Mouse (Mus musculus): ENCODE measurements around the gene Arhgef19. TPM values are rescaled to one million over a fixed set of nuclear protein-coding genes. Genes with fewer than 3 reads are reported as not detected.

Arhgef19 gene
- total RNA-seq, 2 experiments from 2014 or later, result not detected

GRCm38 (mm10) chr4:141281578-141281977 lies 42.3 kb downstream of the Arhgef19 start:
- ATAC-seq (replicated peaks; ENCODE audit: poor library complexity, severe bottlenecking), result peak; percentile 67

- no peak for ATAC-seq (replicated peaks; ENCODE audit: poor library complexity, severe bottlenecking)
Measured at GRCm38 (mm10) chr4:141282087-141282486, 42.8 kb downstream of the Arhgef19 start.

- ATAC-seq (replicated peaks; ENCODE audit: poor library complexity, severe bottlenecking), result no peak
Measured at GRCm38 (mm10) chr4:141282623-141283022, 43.3 kb downstream of the Arhgef19 start.

- ATAC-seq (replicated peaks; ENCODE audit: poor library complexity, severe bottlenecking), result no peak
Measured at GRCm38 (mm10) chr4:141283176-141283878, 44.0 kb downstream of the Arhgef19 start.

- no peak for ATAC-seq (replicated peaks; ENCODE audit: poor library complexity, severe bottlenecking)
Measured at GRCm38 (mm10) chr4:141283879-141284411, 44.6 kb downstream of the Arhgef19 start.

- ATAC-seq (replicated peaks; ENCODE audit: poor library complexity, severe bottlenecking), result no peak
Measured at GRCm38 (mm10) chr4:141284486-141284885, 45.2 kb downstream of the Arhgef19 start.

- no peak for ATAC-seq (replicated peaks; ENCODE audit: poor library complexity, severe bottlenecking)
Measured at GRCm38 (mm10) chr4:141285128-141285527, 45.8 kb downstream of the Arhgef19 start.

GRCm38 (mm10) chr4:141286860-141287517 lies 47.7 kb downstream of the Arhgef19 start:
- ATAC-seq (replicated peaks; ENCODE audit: poor library complexity, severe bottlenecking), result 0 out of 2 replicates have a peak, but pooled peaks have one; percentile 23

GRCm38 (mm10) chr4:141287518-141288004 lies 48.3 kb downstream of the Arhgef19 start:
- ATAC-seq (replicated peaks; ENCODE audit: poor library complexity, severe bottlenecking), result peak; percentile 52

- no peak for ATAC-seq (replicated peaks; ENCODE audit: poor library complexity, severe bottlenecking)
Measured at GRCm38 (mm10) chr4:141288152-141288551, 48.9 kb downstream of the Arhgef19 start.

GRCm38 (mm10) chr4:141291571-141292375 lies 52.5 kb downstream of the Arhgef19 start:
- no peak for ATAC-seq (replicated peaks; ENCODE audit: poor library complexity, severe bottlenecking)

GRCm38 (mm10) chr4:141295774-141296186 lies 56.5 kb downstream of the Arhgef19 start:
- ATAC-seq (replicated peaks; ENCODE audit: poor library complexity, severe bottlenecking), result no peak; the same call in 1 of the 2 replicates

- ATAC-seq (replicated peaks; ENCODE audit: poor library complexity, severe bottlenecking), result no peak
Measured at GRCm38 (mm10) chr4:141297934-141298333, 58.6 kb downstream of the Arhgef19 start.

- peak; percentile 63 for ATAC-seq (replicated peaks; ENCODE audit: poor library complexity, severe bottlenecking)
Measured at GRCm38 (mm10) chr4:141299356-141299755, 60.1 kb downstream of the Arhgef19 start.

- ATAC-seq (replicated peaks; ENCODE audit: poor library complexity, severe bottlenecking), result peak; percentile 7; the same call in 1 of the 2 replicates
Measured at GRCm38 (mm10) chr4:141300196-141300595, 60.9 kb downstream of the Arhgef19 start.

- ATAC-seq (replicated peaks; ENCODE audit: poor library complexity, severe bottlenecking), result peak; percentile 33
Measured at GRCm38 (mm10) chr4:141301116-141301553, 61.8 kb downstream of the Arhgef19 start, which contains the start of gene Epha2. TSS of gene Epha2 (plus strand) at chr4:141301240.

GRCm38 (mm10) chr4:141301591-141302427 lies 62.5 kb downstream of the Arhgef19 start:
- no peak for ATAC-seq (replicated peaks; ENCODE audit: poor library complexity, severe bottlenecking)

GRCm38 (mm10) chr4:141302428-141303401 lies 63.4 kb downstream of the Arhgef19 start:
- ATAC-seq (replicated peaks; ENCODE audit: poor library complexity, severe bottlenecking), result no peak
